Mouse (Mus musculus): ENCODE results near the gene Tectb. TPM values are rescaled to one million over a fixed set of nuclear protein-coding genes. Genes with fewer than 3 reads are reported as not detected.
A peak's percentile ranks its signal among the peaks of the same experiment; 100 is the strongest.

The Tectb gene
- polyA plus RNA-seq, 1 experiment from 2014 or later = not detected

- no peak overlapping the region for H3K27ac ChIP-seq
- WGBS = 81% methylated on average over 4 of the region's 4 CpGs
- H3K4me1 ChIP-seq = no peaks in the 10 kb centered on the region
- no peak overlapping the region for H3K4me2 ChIP-seq (replicated peaks)
- no peaks in the 10 kb centered on the region for H3K9me3 ChIP-seq
- H3K27me3 ChIP-seq (replicated peaks) = no peaks in the 10 kb centered on the region; the same call in 1 of the 2 replicates
- no peak for ATAC-seq (ENCODE audit: low FRiP score, low read depth)
- no peak overlapping the region for H3K9ac ChIP-seq
- no peaks in the 10 kb centered on the region for H3K36me3 ChIP-seq
- no peak overlapping the region for H3K4me3 ChIP-seq
Observed at GRCm38 (mm10) chr19:55216876-55217275, 36.3 kb downstream of the Tectb start.

- 81% methylated on average over 9 of the region's 9 CpGs for WGBS
- ATAC-seq (ENCODE audit: low FRiP score, low read depth) = no peak
- H3K36me3 ChIP-seq = no peaks in the 10 kb centered on the region
- no peak overlapping the region for H3K4me3 ChIP-seq
- H3K27me3 ChIP-seq (replicated peaks) = no peaks in the 10 kb centered on the region; the same call in 1 of the 2 replicates
- H3K27ac ChIP-seq = no peak overlapping the region
- H3K4me2 ChIP-seq (replicated peaks) = no peak overlapping the region
- no peaks in the 10 kb centered on the region for H3K4me1 ChIP-seq
- no peaks in the 10 kb centered on the region for H3K9me3 ChIP-seq
- H3K9ac ChIP-seq = no peak overlapping the region
Observed at GRCm38 (mm10) chr19:55217365-55217764, 36.8 kb downstream of the Tectb start.

- Histone ChIP-seq H3K27ac (no peak overlapping the region), H3K4me2 (replicated peaks) (peak overlapping the region; percentile 59), H3K9ac (no peak overlapping the region), H3K9me3 (no peaks in the 10 kb centered on the region), H3K4me3 (peak overlapping the region; percentile 31), H3K36me3 (no peaks in the 10 kb centered on the region), H3K27me3 (replicated peaks) (no peaks in the 10 kb centered on the region; the same call in 1 of the 2 replicates), H3K4me1 (no peaks in the 10 kb centered on the region)
- ATAC-seq (ENCODE audit: low FRiP score, low read depth) = peak; percentile 70
- WGBS = 5% methylated on average over 20 of the region's 20 CpGs
Observed at GRCm38 (mm10) chr19:55218192-55218739, 37.7 kb downstream of the Tectb start.

GRCm38 (mm10) chr19:55218741-55219221 is 38.2 kb downstream of the Tectb start:
- Histone ChIP-seq H3K4me3 (peak overlapping the region; percentile 31; the same call in 1 of the 2 replicates), H3K27me3 (replicated peaks) (no peaks in the 10 kb centered on the region; the same call in 1 of the 2 replicates), H3K9me3 (no peaks in the 10 kb centered on the region), H3K36me3 (no peaks in the 10 kb centered on the region), H3K4me1 (no peaks in the 10 kb centered on the region), H3K27ac (no peak overlapping the region), H3K4me2 (replicated peaks) (peak overlapping the region; percentile 59), H3K9ac (no peak overlapping the region)
- no peak for ATAC-seq (ENCODE audit: low FRiP score, low read depth)
- WGBS = 34% methylated on average over 12 of the region's 12 CpGs

- WGBS = 83% methylated on average over 8 of the region's 8 CpGs
- H3K4me2 ChIP-seq (replicated peaks) = no peak overlapping the region
Observed at GRCm38 (mm10) chr19:55219359-55219758, 38.8 kb downstream of the Tectb start.

GRCm38 (mm10) chr19:55221208-55221607 is 40.7 kb downstream of the Tectb start:
- H3K36me3 ChIP-seq = no peaks in the 10 kb centered on the region
- H3K4me3 ChIP-seq = no peak overlapping the region
- 87% methylated on average over 6 of the region's 6 CpGs for WGBS
- no peaks in the 10 kb centered on the region; the same call in 1 of the 2 replicates for H3K27me3 ChIP-seq (replicated peaks)
- ATAC-seq (ENCODE audit: low FRiP score, low read depth) = no peak
- H3K4me2 ChIP-seq (replicated peaks) = no peak overlapping the region
- H3K4me1 ChIP-seq = no peaks in the 10 kb centered on the region
- H3K27ac ChIP-seq = no peak overlapping the region
- H3K9me3 ChIP-seq = no peaks in the 10 kb centered on the region
- H3K9ac ChIP-seq = no peak overlapping the region

More at GRCm38 (mm10) chr19:55219359-55219758, 38.8 kb downstream of the Tectb start:
- H3K4me3 ChIP-seq = no peak overlapping the region
- no peaks in the 10 kb centered on the region for H3K4me1 ChIP-seq
- H3K27ac ChIP-seq = no peak overlapping the region
- H3K9me3 ChIP-seq = no peaks in the 10 kb centered on the region
- no peak for ATAC-seq (ENCODE audit: low FRiP score, low read depth)
- H3K27me3 ChIP-seq (replicated peaks) = no peaks in the 10 kb centered on the region; the same call in 1 of the 2 replicates
- no peak overlapping the region for H3K9ac ChIP-seq
- H3K36me3 ChIP-seq = no peaks in the 10 kb centered on the region

- no peak overlapping the region for H3K27ac ChIP-seq
- H3K9me3 ChIP-seq = no peaks in the 10 kb centered on the region
- H3K4me3 ChIP-seq = no peak overlapping the region
- no peaks in the 10 kb centered on the region for H3K4me1 ChIP-seq
- ATAC-seq (ENCODE audit: low FRiP score, low read depth) = no peak
- WGBS = 89% methylated on average over 9 of the region's 9 CpGs
- no peak overlapping the region for H3K9ac ChIP-seq
- H3K27me3 ChIP-seq (replicated peaks) = no peaks in the 10 kb centered on the region; the same call in 1 of the 2 replicates
- H3K4me2 ChIP-seq (replicated peaks) = no peak overlapping the region
- H3K36me3 ChIP-seq = no peaks in the 10 kb centered on the region
Observed at GRCm38 (mm10) chr19:55222268-55222667, 41.7 kb downstream of the Tectb start.

GRCm38 (mm10) chr19:55226621-55227020 is 46.1 kb downstream of the Tectb start:
- H3K4me2 ChIP-seq (replicated peaks) = no peak overlapping the region
- WGBS = 65% methylated on average over 5 of the region's 5 CpGs
- H3K36me3 ChIP-seq = no peaks in the 10 kb centered on the region
- H3K27ac ChIP-seq = no peak overlapping the region
- no peaks in the 10 kb centered on the region for H3K27me3 ChIP-seq (replicated peaks)
- no peak overlapping the region for H3K4me3 ChIP-seq
- no peak overlapping the region for H3K9ac ChIP-seq
- H3K9me3 ChIP-seq = no peaks in the 10 kb centered on the region
- H3K4me1 ChIP-seq = no peaks in the 10 kb centered on the region
- ATAC-seq (ENCODE audit: low FRiP score, low read depth) = no peak

- H3K36me3 ChIP-seq = no peaks in the 10 kb centered on the region
- no peak overlapping the region for H3K4me3 ChIP-seq
- H3K9ac ChIP-seq = no peak overlapping the region
- no peak for ATAC-seq (ENCODE audit: low FRiP score, low read depth)
- H3K27ac ChIP-seq = no peak overlapping the region
- H3K9me3 ChIP-seq = no peaks in the 10 kb centered on the region
- no peaks in the 10 kb centered on the region for H3K4me1 ChIP-seq
- 90% methylated on average over 7 of the region's 7 CpGs for WGBS
- no peak overlapping the region for H3K4me2 ChIP-seq (replicated peaks)
- H3K27me3 ChIP-seq (replicated peaks) = no peaks in the 10 kb centered on the region
Observed at GRCm38 (mm10) chr19:55227135-55227534, 46.6 kb downstream of the Tectb start.

GRCm38 (mm10) chr19:55231081-55231480 is 50.5 kb downstream of the Tectb start:
- H3K9me3 ChIP-seq = no peaks in the 10 kb centered on the region
- no peaks in the 10 kb centered on the region for H3K27me3 ChIP-seq (replicated peaks)
- no peak overlapping the region for H3K4me3 ChIP-seq
- H3K4me2 ChIP-seq (replicated peaks) = no peak overlapping the region
- H3K27ac ChIP-seq = no peak overlapping the region
- WGBS = 88% methylated on average over 10 of the region's 10 CpGs
- ATAC-seq (ENCODE audit: low FRiP score, low read depth) = no peak
- H3K36me3 ChIP-seq = no peaks in the 10 kb centered on the region
- no peaks in the 10 kb centered on the region for H3K4me1 ChIP-seq
- no peak overlapping the region for H3K9ac ChIP-seq

GRCm38 (mm10) chr19:55232136-55232535 is 51.6 kb downstream of the Tectb start:
- no peaks in the 10 kb centered on the region for H3K36me3 ChIP-seq
- no peak for ATAC-seq (ENCODE audit: low FRiP score, low read depth)
- no peaks in the 10 kb centered on the region for H3K4me1 ChIP-seq
- 71% methylated on average over 8 of the region's 8 CpGs for WGBS
- no peak overlapping the region for H3K4me2 ChIP-seq (replicated peaks)
- no peak overlapping the region for H3K27ac ChIP-seq
- H3K27me3 ChIP-seq (replicated peaks) = no peaks in the 10 kb centered on the region
- no peaks in the 10 kb centered on the region for H3K9me3 ChIP-seq
- no peak overlapping the region for H3K4me3 ChIP-seq
- H3K9ac ChIP-seq = no peak overlapping the region

- H3K4me3 ChIP-seq = no peak overlapping the region
- H3K27ac ChIP-seq = no peak overlapping the region
- H3K27me3 ChIP-seq (replicated peaks) = no peaks in the 10 kb centered on the region
- no peaks in the 10 kb centered on the region for H3K9me3 ChIP-seq
- WGBS = 44% methylated on average over 2 of the region's 2 CpGs
- no peak overlapping the region for H3K9ac ChIP-seq
- ATAC-seq (ENCODE audit: low FRiP score, low read depth) = no peak
- H3K36me3 ChIP-seq = no peaks in the 10 kb centered on the region
- no peaks in the 10 kb centered on the region for H3K4me1 ChIP-seq
- H3K4me2 ChIP-seq (replicated peaks) = no peak overlapping the region
Observed at GRCm38 (mm10) chr19:55236026-55236425, 55.5 kb downstream of the Tectb start.

GRCm38 (mm10) chr19:55236564-55236963 is 56.0 kb downstream of the Tectb start:
- no peak overlapping the region for H3K4me3 ChIP-seq
- H3K27me3 ChIP-seq (replicated peaks) = no peaks in the 10 kb centered on the region
- no peak for ATAC-seq (ENCODE audit: low FRiP score, low read depth)
- H3K4me2 ChIP-seq (replicated peaks) = no peak overlapping the region
- no peak overlapping the region for H3K27ac ChIP-seq
- no peaks in the 10 kb centered on the region for H3K36me3 ChIP-seq
- no peaks in the 10 kb centered on the region for H3K9me3 ChIP-seq
- 80% methylated on average over 5 of the region's 5 CpGs for WGBS
- no peak overlapping the region for H3K9ac ChIP-seq
- no peaks in the 10 kb centered on the region for H3K4me1 ChIP-seq

All from neural tube, embryonic 12.5 days (tissue).